Mouse (Mus musculus) olfactory bulb, adult 2 months (tissue): ENCODE results near the gene Sgms1.

ENCODE experiments used
- CTCF ChIP-seq: fragments of 200-500 bp; IDR thresholded peaks from 2 replicates; pipeline ENCODE4 v1.5.1; 2012; ENCODE audit warnings: low read depth, mild to moderate bottlenecking, low read length, moderate library complexity; ENCODE audit not compliant: insufficient read depth
- POLR2A ChIP-seq: fragments of 200-500 bp; IDR thresholded peaks from 2 replicates; pipeline ENCODE4 v1.6.1; 2012; ENCODE audit warnings: mild to moderate bottlenecking, low read depth, low read length, moderate library complexity; ENCODE audit not compliant: insufficient read depth

- TF ChIP-seq CTCF (no peak), POLR2A (no peak)
These were observed 140.1 kb downstream of the Sgms1 start for GRCm38 (mm10) chr19:32249181-32250130.
